Mouse (Mus musculus): ENCODE results near the gene Lin7a.

Lin7a gene

DNA sequence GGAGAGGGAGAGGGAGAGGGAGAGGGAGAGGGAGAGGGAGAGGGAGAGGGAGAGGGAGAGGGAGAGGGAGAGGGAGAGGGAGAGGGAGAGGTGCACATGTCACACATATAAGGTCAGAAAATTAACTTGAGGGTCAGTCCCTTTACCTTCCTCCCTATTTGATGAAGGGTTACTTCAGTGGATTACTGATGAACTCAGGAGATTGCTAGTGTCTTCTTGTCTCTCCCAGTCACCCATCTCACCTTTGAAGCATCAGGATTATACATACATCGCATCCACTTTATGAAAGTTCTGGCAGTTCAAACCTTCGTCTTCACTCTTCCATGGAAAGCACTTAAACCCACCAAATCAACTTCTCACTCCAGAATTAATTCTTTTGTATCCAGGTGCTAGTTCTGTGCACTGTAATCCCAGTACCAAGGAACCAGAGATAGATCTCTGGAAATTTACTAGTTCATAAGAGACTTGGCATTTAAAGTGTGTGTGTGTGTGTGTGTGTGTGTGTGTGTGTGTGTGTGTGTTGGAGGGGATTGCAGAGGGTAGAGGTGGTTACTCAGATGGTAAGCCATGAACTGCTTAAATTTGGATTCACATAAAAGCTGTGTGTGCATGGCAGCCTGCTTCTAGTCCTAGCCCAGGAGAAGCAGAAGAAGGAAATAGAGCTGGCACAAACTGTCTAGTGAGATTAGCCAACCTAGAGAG lies 19.5 kb upstream of the Lin7a start:
- no peak for DNase-seq (ENCODE audit: low spot score)

- DNase-seq (ENCODE audit: low spot score) = no peak
Measured at GRCm38 (mm10) chr10:107252503-107252815, 19.0 kb upstream of the Lin7a start.

DNA sequence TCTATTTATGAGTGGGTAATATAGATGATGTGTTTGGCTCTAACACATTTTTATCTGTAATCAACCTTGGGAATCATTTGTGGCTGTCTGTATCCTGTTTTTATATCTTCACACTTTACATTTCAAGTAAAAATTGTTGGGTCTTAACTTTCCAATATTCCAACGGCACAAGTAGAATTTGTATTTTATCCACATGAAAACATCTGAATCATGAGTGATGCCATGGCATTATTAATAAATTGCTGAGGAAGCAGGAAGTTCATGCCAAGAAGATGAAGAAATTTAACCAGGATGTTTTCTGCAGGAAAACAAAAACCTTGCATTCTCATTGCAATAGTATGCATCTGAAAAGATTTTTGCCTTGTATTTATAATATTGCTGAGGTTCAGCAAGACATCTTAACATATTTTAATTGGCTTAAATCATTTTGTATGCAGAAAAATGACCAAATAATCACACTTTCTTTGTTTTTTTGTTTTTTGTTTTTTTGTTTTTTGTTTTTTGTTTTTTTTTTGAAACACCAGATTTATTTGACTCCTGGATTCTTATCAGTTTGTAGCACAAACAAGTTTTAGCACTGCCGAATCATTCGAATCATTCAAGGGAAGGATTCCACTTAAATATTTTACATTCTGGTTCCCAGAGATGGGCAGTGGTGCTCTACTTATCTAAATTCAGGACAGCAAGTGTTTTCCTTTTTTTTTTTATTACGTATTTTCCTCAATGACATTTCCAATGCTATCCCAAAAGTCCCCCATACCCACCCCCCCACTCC lies 18.1 kb upstream of the Lin7a start:
- no peak for DNase-seq (ENCODE audit: low spot score)

- DNase-seq (ENCODE audit: low spot score) = no peak
Measured at GRCm38 (mm10) chr10:107254656-107255055, 16.8 kb upstream of the Lin7a start.

DNA sequence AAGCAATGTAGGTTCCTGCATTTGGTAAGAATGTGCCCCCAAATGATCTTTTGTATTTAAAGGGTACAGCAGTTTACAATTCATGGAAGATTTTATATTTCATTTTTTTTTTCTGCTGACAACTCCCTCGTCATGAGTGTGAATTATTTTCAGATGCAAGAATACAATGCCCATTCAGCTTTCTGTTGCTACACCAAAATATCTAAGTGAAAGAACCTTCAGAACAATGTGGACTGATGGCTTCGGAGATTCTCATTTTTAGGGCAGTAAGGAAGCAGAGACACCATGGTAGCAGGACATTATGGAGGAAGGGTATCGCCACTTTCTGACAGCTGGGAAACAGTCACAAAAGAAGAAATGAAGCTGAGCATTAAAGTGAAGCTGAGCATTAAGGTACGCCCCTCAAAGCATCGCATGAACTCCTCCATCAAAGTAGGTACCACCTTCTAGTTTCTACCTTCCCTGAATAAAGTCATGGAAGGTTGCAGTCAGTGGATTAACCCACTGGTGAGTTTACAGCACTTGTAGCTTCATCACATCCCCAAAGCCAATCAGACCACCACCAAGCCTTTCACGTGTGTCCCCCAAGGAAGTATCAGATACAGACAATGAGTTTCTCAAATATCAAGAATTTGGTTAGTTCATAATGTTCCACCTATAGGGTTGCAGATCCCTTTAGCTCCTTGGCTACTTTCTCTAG lies 16.0 kb upstream of the Lin7a start:
- no peak for DNase-seq (ENCODE audit: low spot score)

GRCm38 (mm10) chr10:107256451-107256960 lies 15.0 kb upstream of the Lin7a start:
- no peak for DNase-seq (ENCODE audit: low spot score)

GRCm38 (mm10) chr10:107260428-107260827 lies 11.1 kb upstream of the Lin7a start:
- DNase-seq (ENCODE audit: low spot score) = no peak

GRCm38 (mm10) chr10:107272131-107272803 lies 781 bp downstream of the Lin7a start:
- DNase-seq (ENCODE audit: low spot score) = no peak

- DNase-seq (ENCODE audit: low spot score) = no peak
Measured at GRCm38 (mm10) chr10:107272804-107273145, 1.3 kb downstream of the Lin7a start.

- DNase-seq (ENCODE audit: low spot score) = no peak
Measured at GRCm38 (mm10) chr10:107273848-107274247, 2.4 kb downstream of the Lin7a start.

DNA sequence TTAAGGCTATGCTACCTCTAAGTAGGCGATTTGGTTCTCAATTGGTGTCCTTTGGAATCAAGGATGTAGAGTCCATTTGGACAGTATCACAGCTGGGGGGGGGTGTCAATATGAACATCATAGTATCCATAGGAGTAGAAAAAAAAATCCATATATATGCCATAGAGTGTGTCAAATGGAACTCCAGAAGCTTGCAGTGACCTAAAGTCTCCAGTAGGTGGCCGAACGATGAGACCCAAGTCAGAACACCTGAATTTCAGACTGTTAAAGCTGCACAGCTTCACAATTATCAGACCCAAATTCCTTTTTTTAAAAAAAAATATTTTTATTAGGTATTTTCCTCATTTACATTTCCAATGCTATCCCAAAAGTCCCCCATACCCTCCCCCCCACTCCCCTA lies 3.3 kb downstream of the Lin7a start:
- no peak for DNase-seq (ENCODE audit: low spot score)

DNA sequence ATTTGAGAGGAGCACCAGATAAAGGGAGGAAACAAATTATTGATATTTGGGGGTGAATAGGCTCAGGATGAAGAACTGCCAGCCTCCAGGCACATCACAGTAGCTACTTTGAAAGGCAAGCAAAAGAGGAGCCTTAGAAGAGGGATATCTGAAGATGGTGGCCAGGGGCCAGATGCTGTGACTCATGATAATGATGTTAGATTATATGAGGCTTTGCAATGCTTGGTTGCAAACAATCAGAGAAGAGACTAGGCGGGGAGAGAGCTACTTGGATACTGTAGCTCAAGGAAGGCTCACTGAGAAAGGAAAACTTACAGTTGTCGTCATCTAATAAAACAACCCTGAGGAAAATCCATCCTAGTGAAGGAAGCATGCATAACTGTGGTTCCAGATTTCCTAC lies 5.2 kb downstream of the Lin7a start:
- no peak for DNase-seq (ENCODE audit: low spot score)

DNA sequence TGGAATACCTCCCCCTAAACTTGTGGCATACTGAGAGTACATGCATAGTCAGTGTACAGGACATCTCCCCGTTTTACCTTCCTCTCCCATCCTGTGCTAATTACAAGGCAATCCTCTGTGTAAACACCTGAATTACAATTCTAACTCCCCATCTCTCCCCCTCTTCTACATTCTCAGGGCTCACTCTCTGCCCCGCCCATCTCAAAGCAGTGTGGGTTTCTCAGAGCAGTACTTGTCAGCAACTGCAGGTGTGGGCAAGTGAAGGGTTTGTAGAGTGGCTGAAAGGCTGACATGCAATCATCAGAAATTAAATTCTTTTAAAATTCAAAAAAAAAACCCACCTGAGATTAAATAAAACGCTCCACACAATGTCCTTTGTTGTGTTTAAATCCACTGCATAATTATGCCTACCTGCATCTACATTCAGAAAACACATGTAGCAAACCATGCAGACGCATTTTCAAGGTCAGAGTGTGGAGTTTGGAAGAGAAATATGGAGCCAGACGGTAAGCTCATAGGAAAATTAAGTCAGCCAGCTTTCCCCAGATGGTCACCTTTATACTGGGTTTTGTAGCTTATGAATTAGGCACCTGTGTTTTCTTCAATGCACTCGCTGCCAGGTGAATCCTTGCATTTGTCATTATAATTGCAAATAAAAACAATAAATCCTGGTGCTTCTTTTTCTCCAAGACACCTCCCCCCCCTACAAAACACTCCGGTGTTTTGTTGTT lies 22.6 kb downstream of the Lin7a start:
- DNase-seq (ENCODE audit: low spot score) = no peak

- DNase-seq (ENCODE audit: low spot score) = no peak
Measured at GRCm38 (mm10) chr10:107300587-107301248, 29.2 kb downstream of the Lin7a start.

- no peak for DNase-seq (ENCODE audit: low spot score)
Measured at GRCm38 (mm10) chr10:107310964-107311490, 39.5 kb downstream of the Lin7a start.

GRCm38 (mm10) chr10:107312609-107313008 lies 41.1 kb downstream of the Lin7a start:
- no peak for DNase-seq (ENCODE audit: low spot score)

DNA sequence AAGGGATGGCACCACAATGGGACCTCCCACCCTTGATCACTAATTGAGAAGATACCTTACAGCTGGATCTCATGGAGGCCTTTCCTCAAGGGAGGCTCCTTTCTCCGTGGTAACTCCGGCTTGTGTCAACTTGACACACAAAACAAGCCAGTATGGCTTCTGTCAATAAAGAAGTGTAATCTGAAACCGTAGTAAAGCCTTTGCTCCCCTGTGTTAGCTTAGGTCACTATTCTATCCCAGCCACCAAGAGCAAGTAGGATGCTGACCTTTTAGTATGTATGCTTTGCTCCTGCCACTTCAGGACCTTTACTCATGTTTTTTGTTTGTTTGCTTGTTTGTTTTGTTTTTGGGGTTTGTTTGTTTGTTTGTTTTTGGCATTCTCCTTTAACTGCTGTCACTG lies 41.9 kb downstream of the Lin7a start:
- DNase-seq (ENCODE audit: low spot score) = no peak

DNA sequence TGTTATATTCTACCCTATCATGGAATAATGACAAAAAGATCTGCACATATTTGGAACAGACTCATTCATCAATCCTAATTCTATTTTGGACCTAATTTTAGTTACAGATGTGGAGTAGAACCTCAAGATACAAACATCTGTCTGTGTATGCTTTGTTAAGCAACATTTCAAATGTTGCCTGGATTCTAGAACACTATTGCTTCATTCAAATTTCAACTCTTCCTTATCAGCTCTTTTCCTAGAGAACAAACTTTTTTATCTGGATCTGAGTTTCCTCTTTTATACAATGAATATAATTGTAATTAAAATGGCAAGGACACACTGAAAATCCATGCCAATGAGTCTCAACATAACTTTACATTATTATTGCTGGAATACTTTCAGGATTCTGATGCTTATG lies 43.8 kb downstream of the Lin7a start:
- no peak for DNase-seq (ENCODE audit: low spot score)

DNA sequence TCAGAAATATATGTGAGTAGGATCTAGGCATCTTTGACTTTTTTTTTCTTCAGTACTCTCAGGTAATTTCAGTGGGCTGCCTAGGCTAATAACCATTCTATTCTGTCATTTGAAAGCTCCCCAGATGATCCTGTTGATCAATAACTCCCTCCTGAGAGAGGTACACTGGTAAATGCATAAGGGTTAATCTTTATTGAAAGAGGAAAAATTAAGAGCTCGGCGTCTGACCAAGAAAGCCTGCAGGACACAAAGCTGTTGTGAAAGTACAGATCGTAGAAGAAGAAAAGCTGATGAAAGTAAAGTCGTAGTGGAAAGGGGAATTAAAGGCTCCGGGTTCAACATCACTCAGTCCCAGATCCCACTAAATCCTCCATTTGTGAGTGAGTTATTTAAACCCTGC lies 44.2 kb downstream of the Lin7a start:
- no peak for DNase-seq (ENCODE audit: low spot score)

- no peak for DNase-seq (ENCODE audit: low spot score)
Measured at GRCm38 (mm10) chr10:107316100-107316499, 44.6 kb downstream of the Lin7a start.

DNA sequence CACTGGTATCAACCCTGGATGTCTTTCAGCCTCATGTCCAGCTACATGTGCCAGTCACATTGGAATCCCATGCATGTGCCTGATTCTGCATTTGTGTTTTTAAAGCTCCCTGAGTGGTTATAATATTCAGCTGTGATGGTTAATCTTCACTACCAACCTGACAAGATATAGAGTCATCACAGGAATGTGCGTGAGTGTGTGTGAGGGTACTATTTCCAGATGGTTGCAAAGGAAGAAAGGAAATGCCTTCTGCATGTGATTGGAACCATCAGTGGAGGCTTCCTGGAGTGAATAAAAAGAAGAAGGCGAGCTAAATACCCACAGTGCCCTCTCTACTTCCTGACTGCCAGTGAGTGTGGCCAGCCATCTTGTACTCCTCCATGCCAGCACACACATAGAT lies 48.2 kb downstream of the Lin7a start:
- DNase-seq (ENCODE audit: low spot score) = no peak

All from spleen, adult 12 weeks (tissue).